Mouse (Mus musculus): ENCODE measurements around the gene Gm9922. TPM values are rescaled to one million over a fixed set of nuclear protein-coding genes. Genes with fewer than 3 reads are reported as not detected.

Gm9922 gene
- 0.67 TPM in 1 of 2 replicates, not detected in the other for polyA plus RNA-seq (2014; fragmentation: Nextera tagmentation; extraction: Ambion mirVana)

- H3K9me3 ChIP-seq (ENCODE audit: control insufficient read depth, low read length), result no peaks in the 10 kb centered on the region
- peaks cover 26% of the 10 kb centered on the region for H3K27me3 ChIP-seq (ENCODE audit: control insufficient read depth, insufficient read depth, low read length)
- H3K4me2 ChIP-seq (replicated peaks; ENCODE audit: low read depth, low read length), result peak within 1 kb of the TSS; percentile 99
- no peaks in the 10 kb centered on the region for H3K36me3 ChIP-seq (ENCODE audit: control insufficient read depth, insufficient read depth, low read length)
- DNase-seq (ENCODE audit: low spot score), result peak; percentile 70
- H3K27ac ChIP-seq (ENCODE audit: low read depth, low read length), result no peak within 1 kb of the TSS
- peaks cover 2% of the 10 kb centered on the region; the same call in 1 of the 2 replicates for H3K4me1 ChIP-seq (replicated peaks; ENCODE audit: control insufficient read depth, insufficient read depth, low read length)
- H3K4me3 ChIP-seq (ENCODE audit: low read depth, low read length), result peak within 1 kb of the TSS; percentile 69
- ATAC-seq (ENCODE audit: low FRiP score), result peak; percentile 82
- under 1% methylated on average over 39 of the region's 51 CpGs for WGBS
- H3K9ac ChIP-seq (ENCODE audit: low read depth, low read length), result peak within 1 kb of the TSS; percentile 58
Observed at GRCm38 (mm10) chr14:101729237-101729971, at the start of gene Gm9922, which contains the start of gene Lmo7. TSS of gene Gm9922 (minus strand) at chr14:101729814. TSS of gene Lmo7 (plus strand) at chr14:101729957.

GRCm38 (mm10) chr14:101778426-101778825 lies 48.8 kb upstream of the Gm9922 start:
- 95% methylated on average over 3 of the region's 3 CpGs for WGBS
- H3K9me3 ChIP-seq (ENCODE audit: control insufficient read depth, low read length), result no peaks in the 10 kb centered on the region
- H3K4me2 ChIP-seq (replicated peaks; ENCODE audit: low read depth, low read length), result no peak overlapping the region
- H3K4me3 ChIP-seq (ENCODE audit: low read depth, low read length), result no peak overlapping the region
- H3K4me1 ChIP-seq (replicated peaks; ENCODE audit: control insufficient read depth, insufficient read depth, low read length), result no peaks in the 10 kb centered on the region
- H3K27me3 ChIP-seq (ENCODE audit: control insufficient read depth, insufficient read depth, low read length), result no peaks in the 10 kb centered on the region
- H3K27ac ChIP-seq (ENCODE audit: low read depth, low read length), result no peak overlapping the region
- DNase-seq (ENCODE audit: low spot score), result no peak
- H3K9ac ChIP-seq (ENCODE audit: low read depth, low read length), result no peak overlapping the region
- H3K36me3 ChIP-seq (ENCODE audit: control insufficient read depth, insufficient read depth, low read length), result no peaks in the 10 kb centered on the region
- no peak for ATAC-seq (ENCODE audit: low FRiP score)

DNA sequence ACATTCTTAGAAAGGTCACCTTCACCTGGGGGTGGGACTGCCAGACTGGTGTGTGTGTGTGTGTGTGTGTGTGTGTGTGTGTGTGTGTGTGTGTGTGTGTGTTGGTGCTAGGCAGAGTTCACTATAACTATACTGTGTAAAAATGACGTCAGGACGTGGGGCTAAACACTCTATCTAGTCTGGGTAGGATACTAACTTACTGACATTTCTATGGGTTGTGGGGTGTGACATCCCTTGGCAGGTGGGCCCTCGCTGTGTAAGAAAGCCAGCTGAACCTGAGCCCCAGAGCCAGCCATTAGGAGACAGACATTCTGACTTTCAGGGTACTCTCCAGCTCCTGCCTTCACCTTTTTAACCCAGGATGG lies 47.5 kb upstream of the Gm9922 start:
- no peak overlapping the region for H3K4me3 ChIP-seq (ENCODE audit: low read depth, low read length)

GRCm38 (mm10) chr14:101776296-101777128 lies 46.9 kb upstream of the Gm9922 start:
- H3K27me3 ChIP-seq (ENCODE audit: control insufficient read depth, insufficient read depth, low read length), result no peaks in the 10 kb centered on the region

More for the DNA sequence above, 47.5 kb upstream of the Gm9922 start:
- Histone ChIP-seq H3K4me2 (replicated peaks; ENCODE audit: low read depth, low read length) (no peak overlapping the region), H3K4me1 (replicated peaks; ENCODE audit: control insufficient read depth, insufficient read depth, low read length) (no peaks in the 10 kb centered on the region), H3K9ac (ENCODE audit: low read depth, low read length) (no peak overlapping the region), H3K9me3 (ENCODE audit: control insufficient read depth, low read length) (no peaks in the 10 kb centered on the region), H3K27me3 (ENCODE audit: control insufficient read depth, insufficient read depth, low read length) (no peaks in the 10 kb centered on the region), H3K27ac (ENCODE audit: low read depth, low read length) (no peak overlapping the region), H3K36me3 (ENCODE audit: control insufficient read depth, insufficient read depth, low read length) (no peaks in the 10 kb centered on the region)
- 0 out of 2 replicates have a peak, but pooled peaks have one; percentile 15 for ATAC-seq (ENCODE audit: low FRiP score)
- WGBS, result 32% methylated on average over 3 of the region's 3 CpGs
- no peak for DNase-seq (ENCODE audit: low spot score)

GRCm38 (mm10) chr14:101774631-101775030 lies 45.0 kb upstream of the Gm9922 start:
- Histone ChIP-seq H3K4me1 (replicated peaks; ENCODE audit: control insufficient read depth, insufficient read depth, low read length) (no peaks in the 10 kb centered on the region), H3K4me3 (ENCODE audit: low read depth, low read length) (no peak overlapping the region), H3K27me3 (ENCODE audit: control insufficient read depth, insufficient read depth, low read length) (no peaks in the 10 kb centered on the region), H3K9ac (ENCODE audit: low read depth, low read length) (no peak overlapping the region), H3K9me3 (ENCODE audit: control insufficient read depth, low read length) (no peaks in the 10 kb centered on the region), H3K27ac (ENCODE audit: low read depth, low read length) (no peak overlapping the region), H3K36me3 (ENCODE audit: control insufficient read depth, insufficient read depth, low read length) (no peaks in the 10 kb centered on the region), H3K4me2 (replicated peaks; ENCODE audit: low read depth, low read length) (no peak overlapping the region)
- DNase-seq (ENCODE audit: low spot score) (peak; percentile 40), ATAC-seq (ENCODE audit: low FRiP score) (peak; percentile 66; the same call in 1 of the 2 replicates)
- 60% methylated on average over 4 of the region's 4 CpGs for WGBS

More at GRCm38 (mm10) chr14:101776296-101777128, 46.9 kb upstream of the Gm9922 start:
- H3K36me3 ChIP-seq (ENCODE audit: control insufficient read depth, insufficient read depth, low read length), result no peaks in the 10 kb centered on the region
- H3K9ac ChIP-seq (ENCODE audit: low read depth, low read length), result no peak overlapping the region
- H3K4me1 ChIP-seq (replicated peaks; ENCODE audit: control insufficient read depth, insufficient read depth, low read length), result no peaks in the 10 kb centered on the region
- no peak overlapping the region for H3K4me3 ChIP-seq (ENCODE audit: low read depth, low read length)
- no peak for ATAC-seq (ENCODE audit: low FRiP score)
- no peaks in the 10 kb centered on the region for H3K9me3 ChIP-seq (ENCODE audit: control insufficient read depth, low read length)
- 14% methylated on average over 4 of the region's 4 CpGs for WGBS
- H3K27ac ChIP-seq (ENCODE audit: low read depth, low read length), result no peak overlapping the region
- no peak overlapping the region for H3K4me2 ChIP-seq (replicated peaks; ENCODE audit: low read depth, low read length)
- no peak for DNase-seq (ENCODE audit: low spot score)

- DNase-seq (ENCODE audit: low spot score), result no peak
- 92% methylated on average over 6 of the region's 6 CpGs for WGBS
- H3K9me3 ChIP-seq (ENCODE audit: control insufficient read depth, low read length), result no peaks in the 10 kb centered on the region
- no peaks in the 10 kb centered on the region for H3K4me1 ChIP-seq (replicated peaks; ENCODE audit: control insufficient read depth, insufficient read depth, low read length)
- no peak overlapping the region for H3K27ac ChIP-seq (ENCODE audit: low read depth, low read length)
- no peak for ATAC-seq (ENCODE audit: low FRiP score)
- no peak overlapping the region for H3K9ac ChIP-seq (ENCODE audit: low read depth, low read length)
- no peaks in the 10 kb centered on the region for H3K27me3 ChIP-seq (ENCODE audit: control insufficient read depth, insufficient read depth, low read length)
- no peak overlapping the region for H3K4me2 ChIP-seq (replicated peaks; ENCODE audit: low read depth, low read length)
- no peak overlapping the region for H3K4me3 ChIP-seq (ENCODE audit: low read depth, low read length)
- no peaks in the 10 kb centered on the region for H3K36me3 ChIP-seq (ENCODE audit: control insufficient read depth, insufficient read depth, low read length)
Observed at GRCm38 (mm10) chr14:101771756-101772155, 42.1 kb upstream of the Gm9922 start.

DNA sequence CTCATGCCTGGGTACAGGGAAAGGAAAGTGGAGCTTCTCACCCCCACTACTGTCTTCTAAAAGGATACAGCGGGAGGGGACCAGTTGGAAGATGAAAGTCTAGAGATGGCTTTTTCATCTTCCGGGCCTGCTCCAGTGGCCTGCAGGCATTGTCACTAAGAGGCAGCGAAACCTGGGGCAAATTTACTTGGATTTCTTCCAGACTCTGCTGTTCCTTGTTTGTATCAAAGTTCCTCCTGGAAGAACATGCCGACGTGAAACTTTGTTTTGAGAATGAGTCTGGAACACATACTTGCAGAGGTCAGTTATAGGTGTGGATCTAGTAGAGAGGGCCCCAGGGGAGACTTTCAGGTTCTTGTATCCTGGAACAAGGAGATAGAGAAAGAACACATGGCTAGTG lies 41.7 kb upstream of the Gm9922 start:
- H3K4me3 ChIP-seq (ENCODE audit: low read depth, low read length), result no peak overlapping the region
- H3K9ac ChIP-seq (ENCODE audit: low read depth, low read length), result no peak overlapping the region
- H3K27ac ChIP-seq (ENCODE audit: low read depth, low read length), result no peak overlapping the region
- WGBS, result 89% methylated on average over 5 of the region's 5 CpGs
- H3K9me3 ChIP-seq (ENCODE audit: control insufficient read depth, low read length), result no peaks in the 10 kb centered on the region
- no peaks in the 10 kb centered on the region for H3K27me3 ChIP-seq (ENCODE audit: control insufficient read depth, insufficient read depth, low read length)
- H3K36me3 ChIP-seq (ENCODE audit: control insufficient read depth, insufficient read depth, low read length), result no peaks in the 10 kb centered on the region
- H3K4me2 ChIP-seq (replicated peaks; ENCODE audit: low read depth, low read length), result no peak overlapping the region
- ATAC-seq (ENCODE audit: low FRiP score) (no peak), DNase-seq (ENCODE audit: low spot score) (no peak)
- H3K4me1 ChIP-seq (replicated peaks; ENCODE audit: control insufficient read depth, insufficient read depth, low read length), result no peaks in the 10 kb centered on the region

DNA sequence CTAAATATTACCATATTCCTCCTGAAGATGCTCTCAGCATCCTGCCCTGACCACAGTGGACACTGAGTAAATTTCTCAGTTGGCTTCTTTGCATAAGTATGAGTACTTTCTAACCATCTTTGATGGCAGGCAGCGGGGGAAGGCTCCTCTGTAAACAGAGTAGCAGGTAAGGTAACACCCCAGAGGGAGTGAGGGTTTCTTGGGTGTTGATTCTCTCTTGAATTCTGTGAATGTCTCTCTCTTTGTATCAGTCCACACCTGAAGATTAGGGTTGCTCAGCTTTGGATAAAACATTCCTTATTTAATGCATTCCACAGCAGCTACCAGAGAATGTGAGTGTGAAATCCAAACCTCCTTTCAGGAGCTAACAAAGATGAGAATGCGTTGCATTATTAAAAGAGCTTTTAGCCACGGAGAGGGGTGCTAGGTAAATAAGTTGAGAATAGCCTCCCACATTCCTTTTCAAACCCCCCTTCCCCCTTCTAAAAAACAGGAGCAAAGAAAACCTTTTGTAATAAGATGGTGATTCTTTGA lies 34.2 kb upstream of the Gm9922 start:
- WGBS, result 40% methylated on average over 3 of the region's 3 CpGs
- Histone ChIP-seq H3K9ac (ENCODE audit: low read depth, low read length) (no peak overlapping the region), H3K36me3 (ENCODE audit: control insufficient read depth, insufficient read depth, low read length) (no peaks in the 10 kb centered on the region), H3K9me3 (ENCODE audit: control insufficient read depth, low read length) (no peaks in the 10 kb centered on the region), H3K4me2 (replicated peaks; ENCODE audit: low read depth, low read length) (no peak overlapping the region), H3K4me1 (replicated peaks; ENCODE audit: control insufficient read depth, insufficient read depth, low read length) (no peaks in the 10 kb centered on the region), H3K27me3 (ENCODE audit: control insufficient read depth, insufficient read depth, low read length) (no peaks in the 10 kb centered on the region), H3K27ac (ENCODE audit: low read depth, low read length) (no peak overlapping the region), H3K4me3 (ENCODE audit: low read depth, low read length) (no peak overlapping the region)
- ATAC-seq (ENCODE audit: low FRiP score), result no peak
- no peak for DNase-seq (ENCODE audit: low spot score)

Measured in hindbrain, embryonic 11.5 days (tissue).